Mouse (Mus musculus): ENCODE measurements around the gene Gm21294.
"Not testable (repeated sequence)": the region's sequence is repeated elsewhere in the genome, so short reads cannot be mapped to it uniquely, and the experiment has no call there.

GRCm38 (mm10) chrY:89052506-89052905, at the start of gene Gm21294:
- TF ChIP-seq POLR2A (IDR thresholded peaks at IDR 0.05; ENCODE audit: low read depth, low read length); CTCF (IDR thresholded peaks at IDR 0.05; ENCODE audit: borderline replicate concordance, insufficient read depth, low read length): not testable (repeated sequence)

Measured in embryonic fibroblast, embryonic 13.5 days (primary cell).